Mouse (Mus musculus) cerebellum, adult 2 months (tissue): ENCODE measurements at regions not wholly inside any gene's neighbourhood (a gene's known extent, or its start where the extent isn't known, plus 50 kb on each side); places are given as distances from the start of the nearest gene placed in this dataset.

Experiments used
- CTCF ChIP-seq: fragments of 200-500 bp; IDR thresholded peaks from 2 replicates; pipeline ENCODE4 v1.5.1; 2011; ENCODE audit warnings: low read depth, mild to moderate bottlenecking, control low read depth, low read length, moderate library complexity, borderline replicate concordance; ENCODE audit not compliant: insufficient read depth
- POLR2A ChIP-seq: fragments of 200-500 bp; IDR thresholded peaks from 2 replicates; pipeline ENCODE4 v1.6.1; 2011; ENCODE audit warnings: low read length, control low read depth, borderline replicate concordance; ENCODE audit not compliant: insufficient read depth

DNA sequence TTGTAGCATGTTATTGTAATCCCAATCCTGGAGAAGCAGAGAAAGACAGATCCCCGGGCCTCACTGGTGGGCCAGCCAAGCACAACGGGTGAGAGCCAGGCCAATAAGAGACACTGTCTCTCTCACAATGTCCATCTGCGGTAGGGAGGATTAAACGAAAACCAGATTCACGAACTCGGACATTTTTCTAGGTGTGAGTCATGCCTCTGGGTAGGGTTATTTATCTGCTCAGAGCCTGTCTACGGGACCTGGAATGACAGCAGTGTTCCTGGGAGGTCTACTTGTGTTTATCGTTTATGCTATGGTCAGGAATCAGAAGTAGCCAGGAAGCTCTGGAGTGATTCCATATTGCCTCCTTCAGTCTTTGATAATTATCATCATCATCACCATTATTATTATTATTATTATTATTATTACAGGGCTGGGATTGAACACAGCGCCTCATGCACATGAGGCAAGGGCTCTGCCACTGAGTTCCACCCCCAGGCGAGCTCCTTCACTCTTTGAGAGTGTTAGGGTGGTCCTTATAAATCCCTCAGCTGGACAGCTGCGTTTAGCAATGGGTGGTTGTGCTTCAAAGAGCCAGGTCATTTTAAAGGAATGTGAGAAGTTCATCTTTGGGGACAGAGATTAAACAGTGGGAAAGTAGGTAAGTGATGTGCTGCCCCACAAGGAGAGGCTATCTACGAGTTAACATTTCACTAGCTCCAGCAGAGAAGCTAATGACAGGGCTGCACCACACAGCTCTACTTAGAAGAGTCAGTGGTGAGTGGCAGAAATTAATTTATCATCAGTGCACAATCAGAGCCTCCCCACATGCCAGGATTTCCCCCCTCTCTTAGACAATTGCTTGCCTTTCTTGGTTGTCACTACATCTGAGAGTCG lies 116.3 kb downstream of the Enc1 start:
- TF ChIP-seq CTCF (no peak), POLR2A (no peak)
